Mouse (Mus musculus) liver, adult 2 months (tissue): ENCODE measurements around the gene Myo1c.

Experiments used
- CTCF ChIP-seq: fragments of 200-500 bp; IDR thresholded peaks from 2 replicates; pipeline ENCODE4 v1.5.1; 2011; ENCODE audit warnings: low read depth, low read length, control low read depth
- POLR2A ChIP-seq: fragments of 200-500 bp; IDR thresholded peaks from 2 replicates; pipeline ENCODE4 v1.6.1; 2011; ENCODE audit warnings: low read length, control low read depth; ENCODE audit not compliant: insufficient read depth; ENCODE audit errors: extremely low read depth

- TF ChIP-seq CTCF (no peak), POLR2A (no peak)
Measured at GRCm38 (mm10) chr11:75657841-75658240, 7.5 kb downstream of the Myo1c start.
